Mouse (Mus musculus): ENCODE results near the gene Synpr.

Synpr gene

DNA sequence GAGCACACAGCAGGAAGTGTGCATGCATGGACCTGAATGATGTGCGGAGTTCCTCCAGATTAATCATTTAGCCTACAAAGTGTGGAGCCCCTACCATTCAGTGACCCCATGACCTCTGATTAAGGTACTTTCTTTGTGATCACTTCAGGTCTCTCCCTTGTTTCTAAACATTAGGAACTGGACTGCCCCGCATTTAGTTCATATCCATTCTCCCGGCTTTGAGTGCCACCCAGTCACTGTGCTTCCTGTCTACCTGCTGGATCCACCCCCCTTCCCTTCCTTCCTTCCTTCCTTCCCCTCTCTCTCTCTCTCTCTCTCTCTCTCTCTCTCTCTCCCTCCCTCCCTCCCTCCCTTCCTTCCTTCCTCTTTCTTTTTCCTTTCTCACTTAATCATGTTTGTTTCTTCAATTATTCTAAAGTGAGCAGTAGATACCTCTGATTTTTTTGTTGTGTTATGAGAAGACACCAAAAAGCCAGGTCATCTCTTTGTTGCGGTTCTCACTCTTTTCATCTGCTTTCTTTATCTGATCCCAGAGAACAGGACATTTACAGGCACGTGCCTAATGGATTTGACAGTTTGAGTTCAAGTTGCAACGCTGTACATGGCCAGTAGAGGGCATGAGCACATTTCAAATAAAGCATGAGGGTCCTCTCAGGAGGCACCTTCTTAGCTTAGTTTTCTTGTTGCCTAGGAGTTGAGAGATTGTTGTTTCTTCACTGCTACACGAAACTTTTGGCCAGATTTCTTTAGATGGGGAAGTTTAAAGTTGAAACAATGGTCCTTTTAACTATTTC lies 71.2 kb downstream of the Synpr start:
- peak in 1 of 2 experiments; percentile 16 for DNase-seq

DNA sequence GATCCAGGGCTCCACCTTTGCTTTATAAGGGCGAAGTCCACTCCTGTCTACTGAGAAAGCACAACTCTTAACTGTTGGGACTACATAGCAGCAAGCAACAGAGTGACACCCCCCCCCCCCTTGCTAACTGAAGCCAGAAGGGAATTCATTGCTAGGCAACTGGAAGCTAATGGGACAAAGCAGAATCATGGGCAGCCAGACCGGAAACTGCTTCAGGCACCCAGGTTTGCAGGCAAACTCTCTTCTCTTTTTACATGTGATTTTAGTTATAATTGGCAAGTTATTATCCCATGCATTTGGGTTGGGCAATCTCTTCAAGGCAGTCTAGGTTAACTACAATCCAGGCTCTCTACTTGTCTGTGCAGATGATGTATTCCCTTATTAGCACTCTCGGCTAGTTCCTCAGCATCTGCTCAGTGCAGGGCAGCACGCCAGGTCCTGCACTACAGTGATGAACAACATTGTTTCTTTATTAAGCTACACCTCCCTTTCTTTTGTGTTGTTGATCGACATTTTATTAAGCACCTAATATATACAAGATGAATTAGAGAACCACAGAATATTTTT lies 72.6 kb downstream of the Synpr start:
- no peak for DNase-seq

DNA sequence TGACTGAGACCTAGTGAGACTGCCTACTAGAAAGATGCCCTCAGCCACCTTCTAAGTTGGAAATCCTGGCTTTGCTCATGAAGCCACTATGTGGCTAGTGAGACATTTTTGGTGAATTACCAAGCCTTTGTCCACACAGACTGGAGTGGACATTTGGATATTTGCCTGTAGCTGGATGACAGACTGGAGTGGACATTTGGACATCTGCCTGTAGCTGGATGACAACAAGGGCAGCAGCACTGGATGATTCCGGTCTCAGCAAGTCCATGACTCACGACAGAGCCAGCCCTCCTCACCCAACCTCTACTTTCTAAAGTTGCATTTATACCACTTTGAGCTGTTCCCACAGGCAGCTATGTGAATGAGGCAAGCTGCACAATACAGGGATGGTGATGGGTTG lies 73.5 kb downstream of the Synpr start:
- DNase-seq: no peak

DNA sequence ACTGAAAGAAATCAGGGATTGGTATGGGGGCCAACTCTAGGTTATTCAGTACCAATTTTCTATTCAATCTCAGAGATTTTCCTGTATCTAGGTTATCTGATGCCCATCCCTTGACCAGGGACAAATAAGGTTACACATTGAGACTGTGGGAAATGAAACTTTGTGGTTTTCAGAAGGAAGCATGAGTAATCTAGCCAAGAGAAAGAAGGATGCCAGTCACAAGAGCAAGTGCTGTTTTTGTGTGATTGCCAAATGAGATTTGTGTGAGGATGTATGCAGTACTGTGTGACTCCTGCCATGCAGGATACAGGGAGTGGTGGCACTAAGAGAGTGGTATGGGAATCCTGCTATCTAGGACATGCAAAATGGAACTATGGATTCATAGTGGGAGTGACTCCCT lies 76.6 kb downstream of the Synpr start:
- DNase-seq: no peak

DNA sequence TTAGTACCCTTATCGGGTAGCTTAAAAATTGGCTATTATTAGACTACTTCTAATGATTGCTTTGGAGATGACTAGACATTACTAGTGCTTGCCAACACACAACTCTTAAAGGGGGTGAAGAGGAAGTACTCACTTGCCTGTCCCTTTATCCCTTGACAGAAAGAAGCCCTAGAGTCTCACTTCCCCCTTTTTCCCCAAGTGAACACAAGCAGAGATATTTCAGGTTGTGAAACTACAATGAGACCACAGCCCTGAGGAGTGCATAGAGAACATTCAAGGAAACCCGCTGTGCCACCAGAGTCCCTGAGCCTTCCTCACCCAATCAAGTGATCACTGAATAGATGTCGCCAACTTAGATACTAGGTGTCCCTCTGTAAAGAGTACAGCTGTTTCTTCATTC lies 77.1 kb downstream of the Synpr start:
- no peak for DNase-seq

DNA sequence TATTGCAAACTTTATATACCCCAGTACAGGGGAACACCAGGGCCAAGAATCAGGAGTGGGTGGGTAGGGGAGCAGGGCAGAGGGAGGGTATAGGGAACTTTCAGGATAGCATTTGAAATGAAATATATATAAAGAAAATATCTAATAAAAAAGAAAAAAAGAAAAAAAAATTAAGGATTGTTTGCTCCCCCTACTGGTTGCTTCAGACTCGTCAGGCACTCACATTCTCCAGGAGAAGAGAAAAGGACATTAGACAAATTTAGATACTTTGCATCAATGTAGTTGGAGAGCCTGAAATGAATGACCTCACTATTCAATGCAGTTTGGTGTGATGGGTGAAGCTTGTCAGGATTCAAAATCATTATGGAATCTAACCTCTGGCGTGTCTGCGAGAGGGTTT lies 83.7 kb downstream of the Synpr start:
- no peak for DNase-seq

DNA sequence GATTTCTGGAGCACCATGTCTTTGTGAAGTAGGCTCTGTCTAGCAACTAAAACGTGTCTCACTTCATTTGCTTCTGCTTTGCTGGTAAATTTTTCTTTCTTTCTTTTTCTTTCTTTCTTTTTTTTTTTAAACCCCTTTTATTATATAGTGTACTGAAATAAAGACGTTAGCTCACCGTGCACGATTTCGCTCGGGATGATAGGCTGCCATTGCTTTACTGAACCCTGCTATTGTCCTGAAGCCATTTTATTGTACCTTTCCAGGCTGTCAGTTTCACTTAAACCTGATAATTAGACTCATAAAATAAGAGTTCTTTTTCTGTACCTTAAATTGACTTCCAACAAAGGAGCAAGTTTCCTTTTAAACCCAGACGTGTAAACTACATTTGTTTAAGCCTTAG lies 104.5 kb downstream of the Synpr start:
- no peak for DNase-seq

DNA sequence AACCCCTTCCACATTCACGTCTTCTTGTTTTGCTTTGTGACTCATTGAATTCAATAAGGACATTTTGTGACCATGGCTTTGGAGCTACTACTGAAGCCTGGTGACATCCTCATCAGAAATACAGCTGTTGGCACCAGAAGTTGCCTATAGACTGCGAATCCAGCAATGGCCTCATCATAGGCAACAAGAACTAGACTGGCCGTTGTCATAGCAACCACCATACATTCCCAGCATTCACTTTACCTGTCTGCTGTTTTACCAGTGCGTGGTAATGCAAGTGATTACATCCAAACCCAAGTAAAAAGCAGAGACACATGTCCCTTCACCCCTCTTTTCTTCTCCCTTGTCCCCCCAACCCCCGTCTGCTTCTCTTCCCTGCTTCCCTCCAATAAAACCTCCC lies 105.4 kb downstream of the Synpr start:
- no peak for DNase-seq

DNA sequence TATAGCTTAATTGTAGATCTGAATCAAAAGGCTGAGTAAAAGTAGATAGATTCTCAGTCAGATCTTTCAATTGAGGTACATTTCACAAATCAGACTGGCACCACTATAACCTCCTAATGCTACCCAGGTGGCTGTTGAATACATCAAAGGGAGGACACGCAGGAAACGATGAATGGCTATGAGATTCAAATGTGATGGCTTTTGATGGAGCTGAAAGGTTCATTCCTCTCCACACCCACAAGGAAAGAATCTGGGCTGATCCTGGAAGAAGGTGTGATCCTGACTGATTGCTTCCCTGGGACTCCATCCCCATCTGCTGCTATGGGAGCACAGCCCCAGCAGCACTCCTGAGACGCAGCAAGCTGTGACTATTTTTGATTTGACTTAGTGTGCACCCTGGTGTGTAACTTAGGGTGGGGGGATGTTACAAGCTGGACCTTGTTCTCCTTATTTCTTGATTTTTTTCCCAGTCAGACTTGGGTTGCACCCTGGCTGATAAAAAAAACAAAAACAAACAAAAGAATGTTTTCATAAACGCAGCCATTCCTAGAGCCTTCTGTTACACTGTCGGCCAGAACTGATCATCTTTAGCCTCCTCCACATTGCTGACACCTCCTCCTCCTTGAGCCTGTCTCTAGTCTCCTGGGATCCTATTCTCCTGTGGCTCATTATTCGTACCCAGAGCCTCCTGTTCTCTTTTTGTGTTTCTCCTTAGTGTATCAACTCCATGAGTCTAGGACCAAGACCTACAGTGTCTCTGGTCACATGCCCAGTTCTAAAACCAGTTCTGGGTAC lies 114.8 kb downstream of the Synpr start:
- no peak for DNase-seq

DNA sequence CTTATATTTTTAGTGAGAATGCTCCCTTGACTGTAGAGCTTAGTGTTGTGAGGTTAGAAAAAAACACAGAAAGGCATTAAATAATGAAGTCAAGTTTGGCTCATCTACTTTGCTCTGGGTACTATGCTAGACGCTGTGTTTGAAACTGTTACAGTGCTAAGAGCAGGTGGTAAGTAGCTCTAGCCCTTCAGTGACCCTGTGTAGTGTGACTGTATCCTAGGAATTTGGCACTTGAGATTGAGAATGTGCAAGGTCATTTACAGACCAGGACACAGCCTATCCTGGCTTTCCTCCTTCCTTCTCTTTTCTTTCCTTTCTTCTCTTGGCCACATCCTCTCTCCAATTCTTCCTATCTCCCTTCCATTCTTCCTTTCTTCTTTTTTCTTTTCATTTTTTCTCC lies 127.1 kb downstream of the Synpr start:
- DNase-seq: no peak

DNA sequence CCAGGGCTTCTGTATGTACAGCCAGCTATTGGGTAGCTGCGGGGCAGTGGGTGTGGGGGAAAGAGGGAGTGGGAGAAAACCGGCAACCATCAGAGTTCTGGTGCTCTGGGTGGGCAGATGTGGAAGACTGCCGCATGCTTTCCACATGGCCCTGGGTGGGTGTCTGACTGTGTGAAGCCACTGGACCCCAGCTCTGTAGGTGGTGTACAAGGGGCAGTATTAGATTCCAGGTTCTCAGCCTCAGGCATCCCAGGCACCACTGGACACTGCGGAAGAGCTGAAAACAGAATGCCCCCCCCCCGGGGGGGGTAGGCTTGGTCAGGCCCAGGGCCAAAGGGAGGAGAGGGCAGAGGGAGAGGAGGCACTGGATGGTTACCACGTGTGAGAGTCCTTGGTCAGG lies 156.1 kb downstream of the Synpr start:
- DNase-seq: no peak

DNA sequence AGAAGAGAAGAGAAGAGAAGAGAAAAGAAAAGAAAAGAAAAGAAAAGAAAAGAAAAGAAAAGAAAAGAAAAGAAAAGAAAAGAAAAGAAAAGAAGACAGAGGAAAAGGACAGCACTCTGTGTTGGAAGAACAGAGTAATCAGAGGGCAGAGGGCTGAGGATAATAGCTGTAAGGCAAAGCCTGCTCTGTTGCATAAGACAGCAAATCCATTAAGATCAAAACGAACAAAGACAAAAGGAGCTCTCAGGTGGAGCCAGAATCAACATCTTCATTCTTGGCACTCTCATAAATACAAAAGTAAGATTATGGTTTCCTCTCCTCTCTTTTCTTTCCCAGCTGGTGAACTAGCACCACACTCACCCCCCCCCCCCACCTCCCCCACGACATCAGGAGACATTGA lies 160.3 kb downstream of the Synpr start:
- DNase-seq: no peak

DNA sequence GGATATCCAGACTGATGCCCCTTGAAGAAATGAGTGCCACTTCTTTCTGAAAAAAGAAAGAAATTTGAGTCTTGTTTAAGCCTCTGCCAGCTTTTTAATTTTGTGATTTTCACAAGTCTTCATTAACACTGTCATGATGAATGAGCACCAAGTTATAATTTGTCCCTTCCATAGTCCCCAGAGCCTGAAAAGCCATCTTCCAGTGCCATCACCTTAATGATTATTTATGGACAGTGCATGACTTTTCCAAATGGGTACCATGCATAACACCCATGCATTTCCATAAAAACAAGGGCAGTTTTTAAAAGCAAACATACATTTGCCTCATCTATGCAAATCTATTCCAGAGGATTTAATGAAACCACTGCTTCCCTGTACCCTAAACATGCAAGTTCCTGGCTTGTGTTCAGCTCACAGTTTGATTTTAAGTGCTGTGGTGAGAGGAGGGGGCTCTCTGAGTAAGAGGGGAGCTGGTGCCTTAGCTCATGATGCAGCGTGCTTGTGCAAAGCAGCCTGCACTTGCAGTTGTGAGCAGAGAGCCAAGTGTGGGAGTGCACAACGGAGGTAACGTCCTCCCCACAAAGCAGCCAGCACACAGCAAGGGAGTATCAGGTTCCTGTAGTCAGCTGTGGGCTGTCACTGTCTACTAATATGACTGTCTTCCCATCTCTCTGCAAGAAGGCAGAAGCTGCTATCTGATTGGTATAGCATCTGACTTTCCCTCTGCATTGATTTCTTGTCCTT lies 169.1 kb downstream of the Synpr start:
- DNase-seq: no peak

DNA sequence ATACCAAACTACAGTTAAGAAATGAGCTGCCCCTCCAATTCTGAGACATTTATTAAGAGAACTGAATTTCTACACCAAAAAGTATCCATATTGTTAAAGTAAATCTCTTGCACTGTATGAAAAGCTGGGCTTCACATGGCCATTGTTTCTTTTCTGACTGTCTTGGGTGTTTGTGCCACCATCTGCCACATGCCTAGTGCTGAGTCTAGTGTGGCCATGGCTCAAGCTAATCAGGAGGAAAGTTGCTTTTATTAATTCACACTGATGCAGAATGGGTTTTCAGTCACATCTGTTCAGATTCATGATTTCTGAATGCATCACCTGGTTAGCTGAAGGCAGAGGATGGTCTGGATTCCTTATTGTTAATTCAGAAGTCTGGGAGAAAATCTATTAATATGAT lies 170.4 kb downstream of the Synpr start:
- DNase-seq: no peak

DNA sequence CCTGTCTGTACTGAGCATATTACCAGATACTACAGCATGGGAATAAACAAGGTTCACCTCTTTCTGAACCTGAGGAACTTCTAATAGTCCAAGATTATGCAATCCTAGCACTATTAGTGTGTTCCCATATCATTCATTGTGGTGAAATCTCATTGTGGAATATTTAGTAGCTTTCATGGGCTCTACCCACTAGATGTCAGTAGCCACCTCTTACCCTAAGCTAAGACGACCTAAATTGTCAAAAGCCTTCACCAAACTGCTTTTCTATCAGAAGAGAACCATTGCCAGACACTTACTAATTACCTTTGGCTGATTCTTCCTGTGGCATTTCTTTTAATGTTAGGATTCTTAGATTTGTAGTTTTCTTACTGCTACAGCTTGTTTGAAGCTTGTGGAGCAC lies 174.8 kb downstream of the Synpr start:
- no peak for DNase-seq

DNA sequence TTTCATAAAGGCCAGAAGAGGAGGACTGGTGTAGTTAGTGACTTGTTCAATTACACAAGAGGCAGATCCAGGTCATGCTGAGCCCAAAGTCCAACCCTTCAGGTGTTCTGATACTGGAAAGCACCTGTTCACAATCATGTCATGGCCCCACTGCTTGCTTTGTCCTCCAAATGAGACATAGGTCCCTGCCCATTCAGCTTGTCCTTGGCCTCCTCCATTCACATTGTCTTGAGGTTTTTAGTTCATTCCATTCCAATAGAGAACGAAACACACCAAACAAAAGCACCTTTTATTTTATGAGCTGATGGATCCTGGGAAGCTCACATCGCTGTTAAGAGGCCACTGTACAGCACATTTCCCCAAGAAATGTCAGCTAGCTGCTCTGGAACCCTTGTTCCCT lies 184.6 kb downstream of the Synpr start:
- no peak for DNase-seq

DNA sequence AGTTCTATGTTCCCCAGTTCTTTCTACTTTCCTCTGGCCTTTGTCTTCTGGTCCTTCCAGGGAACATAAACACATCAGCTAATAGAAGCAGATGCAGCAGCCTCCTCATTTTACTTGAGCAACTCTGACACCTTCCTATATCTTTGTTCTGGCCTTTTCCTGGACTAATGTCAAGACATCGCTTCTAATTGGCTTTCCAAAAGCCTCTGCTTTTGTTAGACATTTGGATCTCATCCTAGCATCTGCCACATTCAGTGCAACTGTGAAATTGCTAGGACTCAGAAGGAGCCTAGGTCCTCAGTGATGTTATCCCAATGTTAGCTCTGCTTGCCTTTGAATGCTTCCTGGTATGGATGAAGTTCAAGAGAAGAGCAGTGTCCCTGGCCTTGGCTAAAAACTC lies 193.2 kb downstream of the Synpr start:
- DNase-seq: no peak

DNA sequence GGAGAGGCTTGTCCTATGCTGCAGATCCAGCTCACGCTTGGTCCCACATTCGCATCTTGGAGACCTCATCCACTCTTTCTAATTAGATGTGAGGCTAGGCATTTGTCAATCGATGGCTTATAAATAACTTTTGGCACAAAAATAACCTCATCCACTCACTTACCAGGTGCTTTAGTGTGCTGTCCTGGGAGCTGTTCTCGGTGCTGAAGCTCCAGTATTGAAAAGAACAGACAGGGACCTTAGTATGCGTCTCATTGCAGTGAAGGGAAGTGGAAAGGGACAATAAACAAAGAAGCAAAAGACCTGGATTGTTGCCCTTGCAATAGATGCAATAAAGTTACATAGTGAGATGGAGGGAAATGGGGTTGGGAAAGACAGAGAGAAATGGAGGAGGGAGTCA lies 220.8 kb downstream of the Synpr start:
- no peak for DNase-seq

DNA sequence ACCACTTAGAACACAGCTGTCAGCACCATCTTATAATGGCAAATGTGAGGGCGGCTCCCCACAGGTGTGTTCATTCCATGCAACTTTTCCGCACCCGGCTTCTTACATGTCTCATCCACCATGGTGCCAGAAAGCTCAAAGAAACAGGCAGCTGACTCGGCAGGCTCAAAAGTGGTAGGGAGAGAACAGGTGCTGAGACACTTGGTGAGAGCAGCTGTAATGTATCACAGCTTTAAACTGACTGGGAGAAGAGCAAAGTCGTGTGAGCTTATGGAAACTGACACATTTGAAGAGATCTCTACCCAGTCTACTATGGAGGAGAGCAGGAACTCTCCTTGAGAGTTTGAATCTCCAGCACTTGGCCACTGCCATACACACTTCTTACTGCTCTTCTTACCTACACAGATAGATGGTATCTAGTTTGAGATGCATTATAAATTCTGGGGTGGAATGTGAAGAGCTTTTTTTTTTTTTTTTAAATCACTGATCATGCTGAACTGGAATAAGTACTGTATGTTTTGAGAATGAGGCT lies 234.1 kb downstream of the Synpr start:
- DNase-seq: no peak

DNA sequence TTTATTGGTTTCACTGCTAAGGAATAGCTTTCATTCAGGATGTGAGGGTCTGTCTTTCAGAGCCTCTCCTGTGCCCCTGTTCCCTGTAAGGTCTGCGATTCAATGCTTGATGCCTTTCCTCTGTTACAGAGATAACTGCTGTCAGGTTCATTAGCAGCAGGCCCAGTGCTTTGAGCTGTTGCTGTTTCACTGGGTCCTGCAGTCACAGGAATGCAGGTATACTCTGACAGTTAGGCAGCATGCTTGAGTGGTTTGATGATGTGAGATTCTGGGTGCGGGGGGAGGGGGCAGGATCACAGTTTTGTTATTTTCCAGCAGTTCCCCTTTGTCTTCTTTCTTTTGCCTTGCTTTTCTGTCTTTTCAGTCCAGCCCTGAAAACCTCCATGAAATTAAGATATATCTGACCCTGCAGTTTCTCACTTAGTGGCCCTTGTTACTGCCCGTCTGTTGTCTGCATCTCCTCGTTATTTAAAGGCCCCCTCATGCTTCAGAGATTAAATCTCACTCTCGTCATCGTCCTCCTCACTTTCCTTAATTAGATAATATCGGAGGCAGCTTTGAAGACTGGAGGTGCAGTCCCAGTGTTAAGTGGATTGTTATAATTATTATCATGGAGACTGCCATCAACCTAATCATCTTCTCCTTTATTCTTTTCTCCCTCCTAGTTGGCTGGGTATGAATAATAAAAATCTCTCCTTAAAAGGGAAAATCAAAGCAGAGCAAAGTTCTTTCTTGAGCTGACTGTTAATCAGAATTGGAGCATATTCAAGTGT lies 234.8 kb downstream of the Synpr start:
- DNase-seq: no peak

DNA sequence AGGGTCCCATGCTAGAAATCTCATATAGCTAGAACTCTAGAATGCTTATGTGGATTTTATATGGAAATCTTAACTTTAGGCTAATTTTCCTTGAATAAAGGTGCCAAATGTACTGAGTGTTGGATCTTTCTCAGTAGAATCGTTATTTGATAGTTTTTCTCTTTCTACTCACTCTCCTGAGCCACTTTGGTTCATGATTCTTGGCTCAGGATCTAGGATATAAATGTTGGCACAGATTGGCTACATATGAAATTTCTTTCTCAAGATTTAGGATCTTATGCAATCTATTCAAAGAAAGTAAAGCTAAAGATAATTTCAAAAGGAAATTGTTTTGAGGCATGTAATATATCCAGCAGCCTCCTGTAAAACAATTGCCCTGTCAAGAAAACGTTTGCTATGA lies 263.2 kb downstream of the Synpr start:
- DNase-seq: no peak

DNA sequence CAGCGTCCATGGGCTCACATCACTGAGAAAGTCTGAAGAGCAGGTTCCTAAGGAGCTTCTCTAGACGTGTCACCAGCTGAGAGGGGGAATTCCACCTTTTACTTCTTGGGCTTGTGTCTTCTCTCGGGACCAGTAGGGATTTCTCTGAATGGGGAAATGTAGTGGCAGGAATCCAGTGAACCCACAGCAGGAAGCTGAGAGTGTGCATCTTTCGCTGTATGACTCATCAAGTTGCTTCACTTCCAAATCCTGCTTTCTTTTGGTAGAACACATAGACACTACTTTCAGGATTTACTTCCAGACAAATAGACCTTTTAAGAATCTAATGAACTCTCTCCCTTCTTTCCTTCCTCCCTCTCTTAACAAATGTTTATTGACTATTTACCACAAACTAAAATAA lies 266.6 kb downstream of the Synpr start:
- DNase-seq: no peak

Measured in spleen, adult 18-20 months (tissue).